Mouse (Mus musculus) right cerebral cortex, postnatal 25 days (tissue): ENCODE data around the gene Tti1.
A peak's percentile ranks its signal among the peaks of the same experiment; 100 is the strongest.

Experiments used
- DNase-seq: peaks from one replicate; pipeline ENCODE4 v3.0.0; 2022

Tti1 gene

GRCm38 (mm10) chr2:157967856-157968255 lies 60.4 kb downstream of the Tti1 start:
- no peak for DNase-seq

- no peak for DNase-seq
Measured at GRCm38 (mm10) chr2:157957707-157958108, 70.5 kb downstream of the Tti1 start.

- DNase-seq = peak; percentile 22
Measured at GRCm38 (mm10) chr2:157953978-157954377, 74.3 kb downstream of the Tti1 start.

GRCm38 (mm10) chr2:157944156-157944893 lies 83.9 kb downstream of the Tti1 start:
- no peak for DNase-seq

GRCm38 (mm10) chr2:157943514-157944155 lies 84.6 kb downstream of the Tti1 start:
- peak; percentile 78 for DNase-seq

- no peak for DNase-seq
Measured at GRCm38 (mm10) chr2:157940586-157941185, 87.5 kb downstream of the Tti1 start.

GRCm38 (mm10) chr2:157936676-157937075 lies 91.6 kb downstream of the Tti1 start:
- DNase-seq = no peak

- no peak for DNase-seq
Measured at GRCm38 (mm10) chr2:157935444-157936171, 92.6 kb downstream of the Tti1 start.

GRCm38 (mm10) chr2:157932655-157933054 lies 95.6 kb downstream of the Tti1 start:
- DNase-seq = no peak
